Mouse (Mus musculus) frontal cortex, postnatal 36 days (tissue): Measurements from ENCODE around the gene Slc35e4.

Source experiments
- DNase-seq, 2 experiments: peaks; one replicate each; pipeline ENCODE4 v3.0.0; 2022; ENCODE audit warnings: low spot score in 2 of 2

Gene Slc35e4

GRCm38 (mm10) chr11:3864343-3864742 is 50.1 kb downstream of the Slc35e4 start:
- DNase-seq = no peak

GRCm38 (mm10) chr11:3863454-3864112 is 50.9 kb downstream of the Slc35e4 start, which contains the start of gene Osbp2:
Osbp2 (minus strand) TSS chr11:3863903.
- peak; percentile 71 to 78 for DNase-seq

- DNase-seq = no peak
Observed at GRCm38 (mm10) chr11:3862661-3863453, 51.6 kb downstream of the Slc35e4 start.

- DNase-seq = no peak
Observed at GRCm38 (mm10) chr11:3860361-3860760, 54.1 kb downstream of the Slc35e4 start.

GRCm38 (mm10) chr11:3859778-3860177 is 54.7 kb downstream of the Slc35e4 start:
- DNase-seq = no peak

- no peak for DNase-seq
Observed at GRCm38 (mm10) chr11:3857902-3858301, 56.6 kb downstream of the Slc35e4 start.
